Mouse (Mus musculus) C2C12 (cell line): ENCODE data around the gene Zfp729b. TPM values are rescaled to one million over a fixed set of nuclear protein-coding genes. Genes with fewer than 3 reads are reported as not detected.
A peak's percentile ranks its signal among the peaks of the same experiment; 100 is the strongest.

ENCODE experiments used
- H3K27me3 ChIP-seq: one replicate; pipeline ENCODE4 v1.6.1; 2011; ENCODE audit not compliant: control insufficient read depth, insufficient read depth, insufficient read length
- H3K36me3 ChIP-seq: one replicate; pipeline ENCODE4 v1.6.1; 2011; ENCODE audit not compliant: control insufficient read depth, insufficient read depth
- H3K4me3 ChIP-seq: one replicate; pipeline ENCODE4 v1.5.1; 2011; ENCODE audit warnings: mild to moderate bottlenecking, control low read depth; ENCODE audit not compliant: poor library complexity, insufficient read depth, severe bottlenecking
- H3K79me2 ChIP-seq: one replicate; pipeline ENCODE4 v1.6.1; 2011; ENCODE audit not compliant: control insufficient read depth, insufficient read depth
- H3K79me3 ChIP-seq: one replicate; pipeline ENCODE4 v1.6.1; 2011; ENCODE audit warnings: low read depth, control low read depth
- H3ac ChIP-seq: one replicate; pipeline ENCODE3; 2011; ENCODE audit warnings: low read depth; ENCODE audit not compliant: control insufficient read depth, insufficient read length
- CEBPB ChIP-seq: IDR thresholded peaks from one replicate; pipeline ENCODE4 v1.6.1; 2011; ENCODE audit warnings: low read depth, mild to moderate bottlenecking, control low read depth, moderate library complexity
- CTCF ChIP-seq: IDR thresholded peaks from one replicate; pipeline ENCODE4 v1.5.1; 2011; ENCODE audit not compliant: control insufficient read depth, insufficient read depth, insufficient read length
- FOSL1 ChIP-seq: IDR thresholded peaks from one replicate; pipeline ENCODE4 v1.8.0; 2011; ENCODE audit warnings: mild to moderate bottlenecking, low read length; ENCODE audit not compliant: poor library complexity, insufficient read depth, severe bottlenecking
- MAX ChIP-seq: IDR thresholded peaks from one replicate; pipeline ENCODE4 v1.6.1; 2011; ENCODE audit warnings: mild to moderate bottlenecking, control low read depth
- MYOD1 ChIP-seq: IDR thresholded peaks from one replicate; pipeline ENCODE4 v1.6.1; 2011; ENCODE audit warnings: low read depth; ENCODE audit not compliant: control insufficient read depth, insufficient read length
- MYOG ChIP-seq: IDR thresholded peaks from one replicate; pipeline ENCODE4 v1.6.1; 2011; ENCODE audit not compliant: control insufficient read depth, insufficient read length; ENCODE audit errors: extremely low read depth
- USF1 ChIP-seq: IDR thresholded peaks from one replicate; pipeline ENCODE4 v1.6.1; 2011; ENCODE audit warnings: low read depth, mild to moderate bottlenecking, control low read depth, moderate library complexity
- polyA plus RNA-seq: library from polyadenylated mRNA; unstranded; fragments of >200 nt; fragmentation: generic; extraction: Trizol; gene quantifications from one replicate; pipeline ENCODE4 v1.2.1, GENCODE M21; 2012; ENCODE audit warnings: missing spikeins

Zfp729b gene
- polyA plus RNA-seq, 1 experiment, result 0.94 TPM

GRCm38 (mm10) chr13:67552505-67553346, 56.8 kb downstream of the Zfp729b start:
- peak overlapping the region; percentile 71 for H3K4me3 ChIP-seq
- no peaks in the 10 kb centered on the region for H3K27me3 ChIP-seq
- peak overlapping the region; percentile 100 for H3ac ChIP-seq
- H3K79me2 ChIP-seq, result peaks cover 51% of the 10 kb centered on the region
- peaks cover 44% of the 10 kb centered on the region for H3K79me3 ChIP-seq
- TF ChIP-seq USF1, result no peak
- no peak for TF ChIP-seq CTCF
- no peak for TF ChIP-seq FOSL1
- TF ChIP-seq MYOD1, result no peak
- no peak for TF ChIP-seq MAX
- TF ChIP-seq CEBPB, result no peak
- no peak for TF ChIP-seq MYOG
- H3K36me3 ChIP-seq, result no peaks in the 10 kb centered on the region

- Histone ChIP-seq H3ac (no peak overlapping the region), H3K4me3 (no peak overlapping the region), H3K27me3 (no peaks in the 10 kb centered on the region), H3K79me2 (peaks cover 40% of the 10 kb centered on the region), H3K79me3 (peaks cover 34% of the 10 kb centered on the region), H3K36me3 (peaks cover 37% of the 10 kb centered on the region)
- no peak for TF ChIP-seq CEBPB
- TF ChIP-seq MAX, result no peak
Observed at GRCm38 (mm10) chr13:67545941-67546340, 63.6 kb downstream of the Zfp729b start.

Other genes starting within 250 kb of the Zfp729b start
- 0.90 TPM for gene Gm28044, start 249.2 kb downstream of the Zfp729b start, polyA plus RNA-seq
- 0.16 TPM for gene Zfp953, start 249.1 kb downstream of the Zfp729b start, polyA plus RNA-seq
- 0.88 TPM for gene Gm28041, start 234.0 kb downstream of the Zfp729b start, polyA plus RNA-seq
- 0.06 TPM for gene Zfp456, start 233.9 kb downstream of the Zfp729b start, polyA plus RNA-seq
- 1.4 TPM for gene Zfp429, start 209.9 kb downstream of the Zfp729b start, polyA plus RNA-seq
- gene Zfp459, start 188.3 kb downstream of the Zfp729b start, polyA plus RNA-seq, result not detected
- gene Zfp874a, start 158.1 kb downstream of the Zfp729b start, polyA plus RNA-seq, result 0.75 TPM
- gene Zfp874b, start 125.4 kb downstream of the Zfp729b start, polyA plus RNA-seq, result 1.4 TPM
- 1.3 TPM for gene Zfp58, start 109.2 kb downstream of the Zfp729b start, polyA plus RNA-seq
- gene Gm26965, start 83.6 kb downstream of the Zfp729b start, polyA plus RNA-seq, result not detected
- gene Zfp87, start 83.5 kb downstream of the Zfp729b start, polyA plus RNA-seq, result 13.1 TPM
- 1.1 TPM for gene Zfp748, start 55.9 kb downstream of the Zfp729b start, polyA plus RNA-seq
- gene Gm49345, start 28.1 kb upstream of the Zfp729b start, polyA plus RNA-seq, result 0.23 TPM
- 0.68 TPM for gene Zfp729a, start 28.1 kb upstream of the Zfp729b start, polyA plus RNA-seq
- gene Zfp738, start 77.4 kb upstream of the Zfp729b start, polyA plus RNA-seq, result 0.73 TPM
- 1.3 TPM for gene Zfp65, start 119.5 kb upstream of the Zfp729b start, polyA plus RNA-seq
- gene Zfp85, start 145.5 kb upstream of the Zfp729b start, polyA plus RNA-seq, result 0.51 TPM
- 0.04 TPM for gene Zfp493, start 170.0 kb upstream of the Zfp729b start, polyA plus RNA-seq
- 0.22 TPM for gene Zfp273, start 204.0 kb upstream of the Zfp729b start, polyA plus RNA-seq
- not detected for gene Gm10037, start 221.4 kb upstream of the Zfp729b start, polyA plus RNA-seq